Mouse (Mus musculus): Measurements from ENCODE around the gene Ccdc14.
"Not testable (repeated sequence)": the region's sequence is repeated elsewhere in the genome, so short reads cannot be mapped to it uniquely, and the experiment has no call there.

Ccdc14 gene

DNA sequence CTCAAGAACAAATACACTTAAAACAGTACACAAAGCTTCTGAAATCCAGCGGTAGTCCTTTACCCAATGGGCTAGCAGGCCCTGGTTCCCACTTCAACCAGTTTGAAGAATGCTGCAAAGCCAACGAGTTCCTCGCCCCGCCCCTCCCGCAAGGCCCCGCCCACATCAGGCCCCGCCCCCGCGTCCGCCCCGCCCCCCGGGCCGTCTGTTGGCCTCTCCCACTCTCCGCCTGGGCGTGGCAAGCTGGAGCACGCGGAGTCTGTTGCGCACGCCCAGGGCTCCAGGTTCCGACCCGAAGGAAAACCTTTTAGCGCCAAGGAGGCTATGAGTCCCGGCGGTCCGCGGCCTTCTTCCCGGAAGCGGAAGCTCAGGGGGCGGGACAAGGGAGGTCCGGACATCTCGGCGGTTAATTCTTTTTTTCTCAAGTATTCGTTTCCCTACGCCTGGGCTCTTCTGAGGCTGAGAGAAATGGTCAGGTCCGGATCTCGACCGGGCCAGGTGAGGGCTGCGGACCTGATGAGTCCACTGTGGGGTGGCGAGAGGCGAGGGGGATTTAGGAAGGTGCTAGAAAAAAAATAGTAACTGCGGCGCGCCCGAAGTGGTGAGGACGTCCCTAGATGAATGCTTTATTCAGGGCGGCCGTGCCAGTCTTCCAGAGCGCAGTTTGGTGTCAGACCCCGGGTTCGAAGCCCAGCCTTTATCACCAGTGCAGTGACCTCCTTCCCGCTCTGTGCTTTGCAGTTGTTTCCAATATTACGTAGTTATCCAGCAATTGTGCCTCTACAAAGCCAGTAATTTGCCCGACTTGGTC is at the start of gene Ccdc14:
TSS of gene Ccdc14 (plus strand) at position 283 of the 811 bp plus-strand sequence.
- DNase-seq = peak; percentile 82 to 85

- DNase-seq = no peak
These were observed 46.7 kb upstream of the Ccdc14 start for GRCm38 (mm10) chr16:34643511-34644259.

DNA sequence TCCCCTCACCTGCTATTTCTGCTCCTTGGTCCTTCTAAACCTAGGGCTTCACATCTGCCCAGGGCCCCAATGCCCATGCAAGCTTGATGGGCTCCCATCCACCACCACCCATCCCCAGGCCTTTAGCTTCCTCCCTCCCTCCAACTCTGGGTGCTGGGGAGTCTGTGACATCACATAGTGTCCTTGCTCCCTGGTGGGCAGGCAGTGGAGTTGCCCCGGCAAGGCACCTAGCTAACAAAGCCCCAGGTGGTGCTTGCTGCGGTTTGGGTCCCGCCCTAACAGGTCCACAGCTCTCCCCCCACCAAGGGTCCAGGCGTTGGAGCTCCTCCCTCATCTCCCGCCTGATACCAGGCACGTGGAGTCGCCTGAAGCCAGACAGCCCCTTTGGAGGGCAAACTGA is 40.8 kb upstream of the Ccdc14 start, which contains the start of gene Ropn1:
TSS of gene Ropn1 (plus strand) at position 301 of the 400 bp plus-strand sequence.
- no peak for DNase-seq

DNA sequence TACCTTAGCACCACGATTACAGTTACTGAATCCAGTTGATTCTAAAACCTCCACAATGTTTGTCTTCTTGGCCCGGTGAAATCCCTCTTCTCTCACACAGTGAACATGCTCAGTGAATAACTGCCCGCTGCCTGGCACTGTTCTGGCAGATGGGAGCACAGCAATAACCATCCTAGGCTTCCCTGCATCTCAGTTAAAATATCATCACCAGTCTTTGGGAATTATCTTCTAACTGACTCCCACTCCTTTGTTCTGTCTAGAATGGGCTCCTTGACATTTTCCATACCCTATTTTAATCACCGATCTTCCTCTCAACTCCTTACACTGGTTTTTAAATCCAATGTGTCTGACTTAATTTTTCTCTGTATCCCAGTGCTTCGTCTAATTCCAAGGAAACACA is 37.4 kb upstream of the Ccdc14 start:
- no peak for DNase-seq

GRCm38 (mm10) chr16:34657566-34657965 is 32.9 kb upstream of the Ccdc14 start:
- DNase-seq = not testable (repeated sequence)

- no peak for DNase-seq
These were observed 32.4 kb upstream of the Ccdc14 start for GRCm38 (mm10) chr16:34657983-34658382.

GRCm38 (mm10) chr16:34658388-34658787 is 32.0 kb upstream of the Ccdc14 start:
- DNase-seq = no peak

GRCm38 (mm10) chr16:34664553-34664952 is 25.9 kb upstream of the Ccdc14 start:
- no peak for DNase-seq

GRCm38 (mm10) chr16:34667031-34667726 is 23.2 kb upstream of the Ccdc14 start:
- peak; percentile 68 to 73 for DNase-seq

DNA sequence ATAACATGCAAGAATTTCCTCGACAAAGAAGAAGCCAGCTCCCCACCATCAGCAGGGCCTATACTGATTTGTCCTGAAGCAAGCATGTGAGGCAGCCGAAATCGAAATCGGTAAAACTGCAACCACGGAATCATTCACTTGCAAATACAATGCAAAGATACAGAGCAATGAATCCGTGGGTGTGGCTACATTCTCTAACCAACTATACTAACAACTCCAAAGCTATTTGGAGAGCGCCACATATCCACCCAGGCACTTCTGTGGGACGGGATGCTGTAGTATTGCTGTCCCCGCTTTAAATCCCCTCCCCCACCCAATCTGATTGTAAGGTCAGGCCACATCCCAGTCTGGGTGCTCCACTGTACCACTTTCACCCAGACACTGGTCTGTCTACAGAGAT is 22.1 kb upstream of the Ccdc14 start:
- no peak for DNase-seq

GRCm38 (mm10) chr16:34671966-34672365 is 18.4 kb upstream of the Ccdc14 start:
- no peak for DNase-seq

- no peak for DNase-seq
These were observed 17.6 kb upstream of the Ccdc14 start for GRCm38 (mm10) chr16:34672822-34673221.

DNA sequence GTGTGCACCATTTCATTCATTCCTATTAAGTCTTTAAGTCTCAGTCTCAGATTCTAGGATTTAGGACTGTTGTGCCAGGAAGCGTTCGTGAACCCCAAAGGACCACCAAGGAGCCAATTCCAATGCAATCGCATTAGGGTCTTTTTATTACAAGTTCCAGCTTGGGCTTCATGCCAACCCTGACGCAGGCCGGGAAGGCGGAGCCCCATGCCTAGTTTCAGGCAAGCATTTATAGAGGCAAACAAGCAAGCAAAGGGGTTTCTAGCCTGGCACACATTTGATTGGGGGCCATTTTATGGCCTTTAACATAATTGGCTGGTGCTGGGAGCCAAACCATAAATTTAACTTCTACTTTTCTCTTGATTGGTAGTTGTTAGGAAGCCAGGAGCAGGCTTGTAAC is 16.1 kb upstream of the Ccdc14 start:
- no peak for DNase-seq

GRCm38 (mm10) chr16:34681823-34682222 is 8.6 kb upstream of the Ccdc14 start:
- DNase-seq = no peak

DNA sequence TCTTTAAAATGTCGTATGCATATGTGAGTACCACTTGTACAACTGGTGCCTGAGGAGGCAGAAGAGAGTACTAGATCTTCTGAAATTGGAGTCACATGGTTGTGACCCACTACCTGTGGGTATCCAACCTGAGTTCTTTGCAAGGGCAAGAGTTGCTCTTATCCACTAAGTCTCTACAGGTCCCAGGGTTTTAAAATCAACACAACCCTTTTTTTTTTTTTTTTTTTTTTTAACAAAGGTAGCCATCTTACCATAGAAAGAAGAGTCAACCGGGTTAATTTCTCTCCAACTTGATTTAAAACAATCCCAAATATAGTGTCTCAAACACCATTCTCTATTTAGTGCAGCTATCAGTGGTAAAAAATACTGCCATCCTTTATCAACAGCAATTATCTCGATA is 537 bp upstream of the Ccdc14 start:
- no peak for DNase-seq

DNA sequence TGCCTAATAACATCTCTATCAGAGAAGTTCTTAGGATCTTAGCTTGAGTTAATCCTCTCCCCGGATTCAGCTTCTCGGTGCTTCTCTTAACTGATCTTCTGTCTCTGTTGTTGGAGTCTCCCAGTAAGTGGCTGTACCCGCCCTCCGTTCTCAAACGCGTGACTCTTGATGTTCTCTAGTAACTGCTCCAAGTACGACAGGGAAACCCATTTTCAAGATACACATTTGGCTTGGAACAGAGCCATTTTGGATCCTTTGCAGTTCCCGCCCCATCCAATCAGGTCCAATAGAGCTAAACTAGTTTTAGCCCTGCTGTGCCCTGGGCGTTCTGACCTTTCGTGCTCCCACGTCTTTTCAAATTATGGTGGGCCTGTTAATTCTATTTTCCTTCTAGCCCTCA is 740 bp downstream of the Ccdc14 start:
- peak; percentile 11 to 13 for DNase-seq

GRCm38 (mm10) chr16:34694477-34694876 is 4.1 kb downstream of the Ccdc14 start:
- no peak for DNase-seq

DNA sequence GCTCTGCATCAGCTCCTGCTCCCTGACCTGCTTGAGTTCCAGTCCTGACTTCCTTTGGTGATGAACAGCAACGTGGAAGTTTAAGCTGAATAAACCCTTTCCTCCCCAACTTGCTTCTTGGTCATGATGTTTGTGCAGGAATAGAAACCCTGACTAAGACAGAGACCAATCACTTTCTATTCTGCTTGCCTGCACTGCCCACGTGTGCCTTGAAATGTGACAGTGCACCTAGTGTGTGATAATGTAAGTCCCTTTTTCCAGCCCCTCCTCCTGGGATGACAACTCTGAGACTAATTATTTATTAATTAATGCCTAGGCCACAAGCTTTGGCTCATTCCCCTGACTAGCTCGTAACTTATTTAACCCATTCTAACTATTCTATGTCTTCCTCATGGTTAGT is 8.3 kb downstream of the Ccdc14 start:
- not testable (repeated sequence) for DNase-seq

- peak; percentile 56 to 68 for DNase-seq
These were observed 9.9 kb downstream of the Ccdc14 start for GRCm38 (mm10) chr16:34700165-34700827.

- no peak for DNase-seq
These were observed 10.4 kb downstream of the Ccdc14 start for GRCm38 (mm10) chr16:34700828-34701216.

- no peak for DNase-seq
These were observed 15.6 kb downstream of the Ccdc14 start for GRCm38 (mm10) chr16:34706019-34706418.

- no peak for DNase-seq
These were observed 16.1 kb downstream of the Ccdc14 start for GRCm38 (mm10) chr16:34706487-34706946.

- no peak for DNase-seq
These were observed 21.1 kb downstream of the Ccdc14 start for GRCm38 (mm10) chr16:34711481-34711880.
